Mouse (Mus musculus) embryo, embryonic 10.5 days (tissue): ENCODE measurements at regions not wholly inside any gene's neighbourhood (a gene's known extent, or its start where the extent isn't known, plus 50 kb on each side); places are given as distances from the start of the nearest gene placed in this dataset.
"Not testable (repeated sequence)": the region's sequence is repeated elsewhere in the genome, so short reads cannot be mapped to it uniquely, and the experiment has no call there.

Source experiments
- DNase-seq: peaks from one replicate; pipeline ENCODE4 v3.0.0-alpha.2; 2015; ENCODE audit warnings: low spot score

DNA sequence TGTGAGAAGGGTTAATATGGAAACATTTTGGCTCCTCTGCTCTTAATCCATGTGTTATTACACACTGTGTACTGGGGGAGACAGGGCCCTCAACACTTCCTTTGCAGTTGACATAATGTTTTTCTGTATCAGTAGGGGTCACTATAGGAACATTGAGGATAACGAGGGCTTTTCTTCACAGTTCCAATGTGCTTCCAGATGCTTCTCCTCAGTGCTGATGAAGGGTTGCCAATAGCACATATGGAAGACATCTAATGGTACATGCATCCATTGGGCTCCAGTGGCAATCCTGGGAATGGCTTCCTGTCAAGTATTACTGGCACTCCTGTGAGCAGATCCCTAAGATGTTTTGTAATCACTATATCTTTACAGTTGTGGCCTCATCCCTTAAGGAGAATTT is 62.1 kb downstream of the Naa11 start:
- DNase-seq: peak; percentile 36

DNA sequence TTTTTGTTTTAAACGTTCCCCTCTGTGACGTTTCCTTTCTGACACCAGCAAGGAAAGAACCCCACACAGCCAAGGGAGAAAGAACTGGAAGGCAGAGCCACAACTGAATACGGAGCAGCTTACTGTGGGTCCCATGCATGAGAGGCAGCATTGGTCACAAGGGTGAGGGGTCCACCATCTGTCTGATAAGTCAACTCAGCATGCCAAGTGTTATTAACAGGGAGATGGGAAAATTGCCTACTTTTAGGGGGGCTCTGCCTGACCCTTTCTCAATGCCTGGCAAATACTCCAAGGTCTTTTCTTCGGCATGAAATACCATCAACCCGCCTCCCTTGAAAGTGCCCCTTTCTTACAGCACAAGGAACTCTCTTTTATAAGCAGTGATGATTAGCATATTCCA is 66.3 kb downstream of the Naa11 start:
- DNase-seq: no peak

DNA sequence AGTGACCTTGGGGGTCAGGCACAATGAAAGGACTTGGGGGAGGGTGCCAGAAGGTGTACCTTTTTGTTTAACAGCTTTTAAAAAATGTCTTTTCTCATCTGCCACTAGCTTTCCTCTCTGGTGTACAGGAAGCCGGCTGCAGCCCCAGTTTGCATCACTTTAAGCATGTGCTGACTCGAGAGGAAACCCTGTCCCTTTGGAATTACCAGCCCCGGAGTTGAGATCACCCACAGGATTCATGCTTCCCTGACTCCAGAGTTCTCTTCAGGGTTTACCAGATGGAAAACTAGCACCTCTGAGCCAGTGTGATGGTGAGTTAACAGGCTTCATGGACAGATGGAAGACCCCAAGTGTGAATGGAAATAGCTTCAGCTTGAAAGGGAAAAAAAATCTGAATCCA is 68.3 kb downstream of the Naa11 start:
- DNase-seq: no peak

GRCm38 (mm10) chr5:97319816-97320487 is 72.2 kb downstream of the Naa11 start:
- DNase-seq: no peak

GRCm38 (mm10) chr5:97306902-97307301 is 85.3 kb downstream of the Naa11 start:
- no peak for DNase-seq

- no peak for DNase-seq
These were observed 87.3 kb downstream of the Naa11 start for GRCm38 (mm10) chr5:97304921-97305320.

GRCm38 (mm10) chr5:97301621-97302020 is 90.6 kb downstream of the Naa11 start:
- DNase-seq: no peak

DNA sequence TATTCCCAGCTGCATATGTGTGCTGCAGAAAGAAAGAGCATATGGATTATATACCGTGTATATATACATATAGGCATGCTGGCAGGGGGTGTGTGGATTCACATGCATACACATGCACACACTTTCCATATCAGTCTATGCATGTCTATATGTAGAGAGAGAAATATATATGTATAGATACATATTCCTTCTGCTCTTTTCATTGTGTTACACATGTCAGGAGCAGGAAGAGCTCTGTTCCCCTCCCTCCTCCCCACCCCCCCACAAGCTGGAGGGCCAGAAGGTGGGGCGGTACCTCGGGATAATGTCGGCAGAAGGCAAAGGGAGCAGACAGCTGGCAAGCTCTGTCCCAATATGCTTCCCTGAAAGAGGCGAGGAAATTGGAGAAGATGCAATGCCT is 91.3 kb downstream of the Naa11 start:
- no peak for DNase-seq

DNA sequence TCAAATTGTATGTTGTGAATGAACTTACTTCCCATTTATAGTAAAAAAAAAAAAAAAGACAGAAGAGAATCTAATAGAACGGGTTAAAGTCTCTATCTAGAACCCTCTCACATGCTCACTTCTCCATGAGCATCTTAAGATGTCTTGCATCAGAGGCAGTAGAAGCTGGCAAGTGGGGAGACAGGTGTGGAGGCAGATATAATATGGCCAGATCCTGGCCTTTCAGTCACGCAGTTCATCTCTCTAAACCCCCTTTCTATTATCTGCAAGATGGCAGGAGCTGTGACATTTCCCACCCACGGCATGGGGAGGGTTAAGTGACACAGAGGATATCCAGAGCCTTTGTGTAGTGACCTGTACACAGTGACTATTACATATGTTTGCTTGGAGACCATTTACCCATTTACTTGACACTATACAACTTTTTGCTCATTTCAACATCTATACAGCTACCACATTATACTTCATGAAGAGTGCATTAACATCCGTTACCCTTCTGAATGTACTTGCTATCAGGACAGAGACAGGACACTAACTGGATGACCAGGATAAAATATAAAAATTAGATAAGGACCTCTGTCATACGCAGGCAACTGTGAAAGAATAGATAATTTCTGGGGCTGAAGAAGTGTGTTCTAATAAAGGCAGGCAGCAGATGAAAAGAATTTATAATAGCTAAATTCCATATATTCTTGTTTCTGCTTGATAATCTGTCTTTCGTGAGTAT is 91.9 kb downstream of the Naa11 start:
- DNase-seq: no peak

DNA sequence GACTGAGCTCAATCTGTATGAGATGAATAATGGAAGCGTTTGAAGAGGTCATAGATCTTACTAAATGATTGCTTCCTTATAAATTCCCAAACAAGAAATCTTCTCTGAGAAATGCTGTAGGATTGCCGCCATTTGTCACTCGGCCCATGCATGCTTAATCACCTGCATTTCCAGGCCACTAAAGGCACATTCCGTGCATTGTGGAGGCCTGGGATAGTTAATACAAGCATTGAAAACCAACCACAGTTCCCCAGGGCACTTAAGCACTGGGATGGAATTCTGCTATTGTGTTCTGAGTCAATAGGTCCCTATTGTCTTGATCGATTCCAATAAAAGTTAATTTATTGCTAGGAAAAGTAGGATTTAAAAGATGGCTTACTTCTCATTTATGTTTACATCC is 92.5 kb downstream of the Naa11 start:
- peak; percentile 47 for DNase-seq

DNA sequence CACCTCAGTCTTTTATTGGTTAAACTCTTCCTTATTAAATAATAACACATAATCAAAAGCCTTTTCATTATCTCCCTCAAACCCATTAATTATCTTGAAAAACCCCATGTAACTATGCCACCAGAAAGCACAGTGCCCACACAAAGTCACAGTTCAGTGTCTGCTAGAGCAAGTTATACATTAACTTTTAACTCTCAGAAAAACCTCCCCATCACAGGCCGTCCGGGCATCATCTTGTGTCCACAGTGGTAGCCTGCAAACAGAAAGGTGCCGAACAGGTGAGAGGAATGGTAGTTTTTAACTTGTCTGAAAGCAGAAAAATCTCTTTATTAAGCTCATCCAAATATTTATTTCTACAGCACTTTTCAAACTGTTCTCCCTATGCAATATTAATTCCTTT is 96.0 kb downstream of the Naa11 start:
- no peak for DNase-seq

DNA sequence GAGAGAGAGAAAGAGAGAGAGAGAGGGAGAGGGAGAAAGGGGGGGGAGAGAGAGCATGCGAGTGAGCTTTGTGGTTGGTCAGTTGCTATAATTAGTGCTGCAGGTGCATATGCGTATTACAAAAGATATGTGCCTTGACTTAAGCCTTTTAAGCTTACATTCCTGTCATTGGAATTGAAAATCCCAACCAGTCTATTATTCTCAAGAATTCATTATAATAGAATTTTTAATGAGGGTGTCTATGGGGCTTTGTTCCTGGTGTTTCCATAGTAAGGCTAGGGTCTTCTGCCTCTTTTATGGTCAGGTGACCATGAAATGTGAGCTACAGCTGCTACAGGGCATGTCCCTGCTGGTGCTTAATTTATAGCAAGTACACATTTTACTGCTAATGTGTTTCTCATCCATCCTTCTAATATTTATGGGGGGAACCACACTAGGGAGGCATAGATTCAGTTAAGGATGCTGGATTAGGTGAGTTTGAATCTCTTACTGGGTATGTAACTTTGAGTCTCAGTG is 102.0 kb downstream of the Naa11 start:
- DNase-seq: no peak

- DNase-seq: no peak
These were observed 102.6 kb downstream of the Naa11 start for GRCm38 (mm10) chr5:97289401-97290165.

DNA sequence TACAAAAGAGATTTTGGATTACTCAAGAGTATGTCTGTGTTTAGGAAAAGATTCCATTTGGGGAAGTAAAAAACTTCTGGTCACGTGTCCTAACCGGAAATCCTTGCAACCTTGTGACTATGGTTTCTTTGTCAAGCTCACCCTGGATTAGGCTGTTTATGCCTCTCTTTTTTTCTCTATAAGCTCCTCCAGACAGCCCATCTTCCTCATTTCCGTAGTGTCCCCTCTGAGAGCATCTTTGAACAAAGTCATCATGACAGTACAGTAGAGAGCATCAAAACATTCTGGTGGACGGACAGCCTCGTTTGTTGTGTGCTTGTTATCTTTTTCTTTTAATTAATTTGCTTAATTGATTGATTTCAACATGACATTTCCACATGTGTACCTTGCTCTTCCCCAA is 112.7 kb downstream of the Naa11 start:
- DNase-seq: no peak

GRCm38 (mm10) chr5:97277795-97278572 is 114.2 kb downstream of the Naa11 start:
- no peak for DNase-seq

- no peak for DNase-seq
These were observed 115.5 kb downstream of the Naa11 start for GRCm38 (mm10) chr5:97276724-97277123.

- DNase-seq: not testable (repeated sequence)
These were observed 127.5 kb downstream of the Naa11 start for GRCm38 (mm10) chr5:97264666-97265065.

DNA sequence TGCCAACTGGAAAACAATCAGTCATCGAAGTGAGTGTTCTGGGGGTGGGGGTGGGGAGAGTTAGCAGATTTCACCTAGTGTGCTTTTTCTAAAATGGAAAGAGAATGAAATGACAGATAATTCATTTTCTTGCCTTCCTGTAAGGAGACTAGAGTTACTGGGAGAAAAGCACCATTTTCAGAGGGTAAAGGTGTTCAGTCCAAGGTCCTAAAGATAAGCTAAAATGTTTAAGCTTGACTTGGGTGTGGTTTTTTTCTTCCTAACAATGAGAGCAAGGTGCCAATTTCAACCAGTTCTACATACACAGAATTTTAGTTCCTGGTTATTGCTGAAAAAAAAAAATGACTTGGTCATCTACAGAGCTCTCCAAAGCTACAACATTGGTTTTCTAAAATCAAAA is 135.1 kb downstream of the Naa11 start:
- DNase-seq: no peak

- DNase-seq: no peak
These were observed 135.6 kb downstream of the Naa11 start for GRCm38 (mm10) chr5:97256445-97257060.

DNA sequence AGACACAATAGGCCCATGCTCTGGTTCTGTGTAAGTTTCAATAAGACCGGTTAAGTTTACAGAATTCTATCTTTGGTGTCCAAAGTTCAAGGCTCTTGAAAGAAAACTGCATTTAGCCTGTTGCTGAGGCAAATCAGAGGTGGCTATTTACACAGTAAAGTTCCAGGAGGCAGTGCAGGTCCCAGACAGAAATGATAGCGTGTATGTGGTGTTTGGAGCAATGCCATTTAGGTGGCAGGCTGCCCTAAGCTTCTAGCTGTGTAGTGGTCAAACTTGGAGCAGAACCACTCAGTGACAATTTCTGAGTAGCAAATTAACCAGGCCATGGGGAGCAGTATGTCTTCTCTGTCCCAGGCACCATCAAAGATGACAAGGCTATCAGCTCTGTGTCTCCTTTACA is 125.5 kb upstream of the Paqr3 start:
- no peak for DNase-seq

DNA sequence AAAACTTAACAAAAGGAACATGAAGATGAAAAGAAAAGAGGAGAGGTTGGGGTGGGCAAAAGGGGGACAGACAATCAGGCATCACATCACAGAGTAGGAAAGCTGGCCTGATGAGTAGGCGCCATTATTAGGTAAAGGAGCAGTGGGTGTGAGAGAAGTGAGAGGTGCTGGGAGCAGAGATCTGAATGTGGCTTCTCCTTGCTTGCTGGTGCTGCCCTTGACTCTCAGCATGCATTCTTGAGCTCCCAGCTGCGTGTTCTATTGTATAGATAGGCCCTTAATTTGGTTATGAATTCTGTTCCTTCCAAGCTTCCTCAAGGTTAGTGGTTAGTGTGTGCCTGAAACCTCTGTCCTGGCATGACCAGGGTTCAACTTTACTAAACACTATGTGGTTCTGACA is 115.0 kb upstream of the Paqr3 start:
- DNase-seq: no peak
